ENCODE assay signal across 8 mouse cellular contexts in genomic region chr1:55130190-55130916, GRCm38 (mm10). TPM values are rescaled to one million over a fixed set of nuclear protein-coding genes. Genes with fewer than 3 reads are reported as not detected.
DNase-seq lines count a peak whose midpoint lies in the region; ATAC-seq and TF ChIP-seq lines count a peak whose summit lies in the region.

No protein-coding gene starts in this region.

- DNase-seq in CD4-positive, CD25-positive, alpha-beta regulatory T cell, adult 2 months (ENCODE audit: low read depth, low spot score): peak; percentile 13
- no peak for DNase-seq in testis, postnatal 14 days (ENCODE audit: low spot score)
- no peak for DNase-seq in limb, embryonic 11.5 days (ENCODE audit: low spot score)
- no peak for DNase-seq in B cell, adult 2 months
- no peak for DNase-seq in urinary bladder, postnatal 36 days (ENCODE audit: low spot score in 2 of 2)

- ATAC-seq in CD4-positive, CD25-positive, alpha-beta regulatory T cell, adult 4 months: no peak
- no peak for ATAC-seq in limb, embryonic 11.5 days (ENCODE audit: insufficient number of reproducible peaks, low FRiP score, low TSS enrichment, low read depth)

- no peaks in the 10 kb centered on the region for H3K9me3 ChIP-seq in limb, embryonic 11.5 days (ENCODE audit: control insufficient read depth, low read length)

- no peak for TF ChIP-seq CTCF in testis, adult 2 months (IDR thresholded peaks at IDR 0.05; ENCODE audit: control insufficient read depth, insufficient read depth, insufficient replicate concordance, low read depth, low read length)
- no peak for TF ChIP-seq CTCF in small intestine, adult 2 months (IDR thresholded peaks at IDR 0.05; ENCODE audit: extremely low read depth, insufficient read length, insufficient replicate concordance, low read depth, low read length)

- H3K9ac ChIP-seq in limb, embryonic 11.5 days (ENCODE audit: low read length): peak overlapping the region; percentile 37; the same call in 1 of the 2 replicates

- peak overlapping the region; percentile 62 for H3K4me2 ChIP-seq in limb, embryonic 11.5 days (ENCODE audit: low read depth, severe bottlenecking)

- peak overlapping the region; percentile 72 for H3K27ac ChIP-seq in testis, adult 2 months (ENCODE audit: control insufficient read depth, insufficient read depth, low read depth, low read length)
- peak overlapping the region; percentile 96; the same call in 1 of the 2 replicates for H3K27ac ChIP-seq in limb, embryonic 11.5 days (replicated peaks; ENCODE audit: low read depth, low read length)
- H3K27ac ChIP-seq in small intestine, adult 2 months (ENCODE audit: insufficient read depth, low read depth, low read length): peak overlapping the region; percentile 75

- peaks cover 9% of the 10 kb centered on the region for H3K4me1 ChIP-seq in testis, adult 2 months (ENCODE audit: control insufficient read depth, insufficient read depth, low read length)
- H3K4me1 ChIP-seq in limb, embryonic 11.5 days (ENCODE audit: control insufficient read depth, insufficient read depth, low read length): peaks cover 5% of the 10 kb centered on the region; the same call in 1 of the 2 replicates
- peaks cover 5% of the 10 kb centered on the region; the same call in 1 of the 2 replicates for H3K4me1 ChIP-seq in small intestine, adult 2 months (ENCODE audit: control insufficient read depth, insufficient read depth, insufficient read length, low read length)

- H3K36me3 ChIP-seq in testis, adult 2 months (ENCODE audit: control insufficient read depth, insufficient read depth, low read length): no peaks in the 10 kb centered on the region
- H3K36me3 ChIP-seq in limb, embryonic 11.5 days (ENCODE audit: control insufficient read depth, insufficient read depth, low read length): no peaks in the 10 kb centered on the region
- 0 out of 2 replicates have a peak, but pooled peaks cover 4% of the 10 kb centered on the region for H3K36me3 ChIP-seq in small intestine, adult 2 months (ENCODE audit: control insufficient read depth, insufficient read depth, low read length)

- 72% methylated on average over 10 of the region's 10 CpGs for WGBS in limb, embryonic 11.5 days
- WGBS in small intestine, adult 2 months: 64% methylated on average over 10 of the region's 10 CpGs

- no peaks in the 10 kb centered on the region for H3K27me3 ChIP-seq in testis, adult 2 months (ENCODE audit: control insufficient read depth, insufficient read depth, low read length)
- H3K27me3 ChIP-seq in limb, embryonic 11.5 days (ENCODE audit: control insufficient read depth, insufficient read depth, low read length): no peaks in the 10 kb centered on the region
- no peaks in the 10 kb centered on the region for H3K27me3 ChIP-seq in small intestine, adult 2 months (ENCODE audit: control insufficient read depth, insufficient read depth, low read length)

- TF ChIP-seq POLR2A in testis, adult 2 months (IDR thresholded peaks at IDR 0.05; ENCODE audit: control insufficient read depth, low read depth, low read length): no peak
- no peak for TF ChIP-seq POLR2A in small intestine, adult 2 months (IDR thresholded peaks at IDR 0.05; ENCODE audit: low read depth, low read length)

- H3K4me3 ChIP-seq in testis, adult 2 months (ENCODE audit: control insufficient read depth, low read depth, low read length): peak overlapping the region; percentile 86
- peak overlapping the region; percentile 93 for H3K4me3 ChIP-seq in limb, embryonic 11.5 days (ENCODE audit: low read depth, low read length)
- peak overlapping the region; percentile 61 for H3K4me3 ChIP-seq in small intestine, adult 2 months (ENCODE audit: low read depth, low read length)

RNA-seq across cellular contexts. Expression of gene Mob4, which starts 0.7 kb away (rescaled TPM):
- 100 to 1,000 TPM; 114 to 124 TPM for polyA plus RNA-seq in CD4-positive, CD25-positive, alpha-beta regulatory T cell, adult 4 months (2017; shearing (Covaris generic))
- 3.7 and 4.2 TPM in 2 replicates for polyA plus RNA-seq in testis, adult 2 months (2012; rRNA removed)
- polyA plus RNA-seq in limb, embryonic 11.5 days (2014; fragmentation: Nextera tagmentation; extraction: Ambion mirVana): 149 and 155 TPM in 2 replicates
- 1.6 and 2.8 TPM in 2 replicates for polyA plus RNA-seq in small intestine, adult 2 months (2012; rRNA removed)

RNA-seq across cellular contexts. Expression of gene Hspd1, which starts 42.3 kb away (rescaled TPM):
- 100 to 1,000 TPM; 145 to 175 TPM for polyA plus RNA-seq in CD4-positive, CD25-positive, alpha-beta regulatory T cell, adult 4 months (2017; shearing (Covaris generic))
- 10.3 and 12.8 TPM in 2 replicates for polyA plus RNA-seq in testis, adult 2 months (2012; rRNA removed)
- polyA plus RNA-seq in limb, embryonic 11.5 days (2014; fragmentation: Nextera tagmentation; extraction: Ambion mirVana): 431 and 461 TPM in 2 replicates
- polyA plus RNA-seq in small intestine, adult 2 months (2012; rRNA removed): 3.5 and 6.1 TPM in 2 replicates

RNA-seq across cellular contexts. Expression of gene Hspe1, which starts 42.4 kb away (rescaled TPM):
- polyA plus RNA-seq in CD4-positive, CD25-positive, alpha-beta regulatory T cell, adult 4 months (2017; shearing (Covaris generic)): 100 to 1,000 TPM; 128 to 193 TPM
- polyA plus RNA-seq in testis, adult 2 months (2012; rRNA removed): 15.7 and 17.2 TPM in 2 replicates
- polyA plus RNA-seq in limb, embryonic 11.5 days (2014; fragmentation: Nextera tagmentation; extraction: Ambion mirVana): 605 and 608 TPM in 2 replicates
- polyA plus RNA-seq in small intestine, adult 2 months (2012; rRNA removed): 6.8 and 10.7 TPM in 2 replicates

Comparison
In these comparisons a context has a peak if more than half of its experiments do, and no peak if none do; other contexts are left out.
1. RNA of gene Mob4, which starts 0.7 kb away (polyA plus RNA-seq): 149 to 155 TPM in limb, embryonic 11.5 days and 114 to 124 TPM in CD4-positive, CD25-positive, alpha-beta regulatory T cell, adult 4 months; 3.7 to 4.2 TPM in testis, adult 2 months and 1.6 to 2.8 TPM in small intestine, adult 2 months; every median in the first group is over 10 times any median in the second.
2. RNA of gene Hspd1, which starts 42.3 kb away (polyA plus RNA-seq): 431 to 461 TPM in limb, embryonic 11.5 days and 145 to 175 TPM in CD4-positive, CD25-positive, alpha-beta regulatory T cell, adult 4 months; 10.3 to 12.8 TPM in testis, adult 2 months and 3.5 to 6.1 TPM in small intestine, adult 2 months; every median in the first group is over 10 times any median in the second.
3. Peak in every context shown above with its lines, with median percentiles within 50 percentile points of each other: H3K27ac ChIP-seq and H3K4me3 ChIP-seq.